Mouse (Mus musculus): Measurements from ENCODE around the gene Akna. TPM values are rescaled to one million over a fixed set of nuclear protein-coding genes. Genes with fewer than 3 reads are reported as not detected.

Akna gene
- polyA plus RNA-seq, 1 experiment from 2014 or later: 2.9 TPM

DNA sequence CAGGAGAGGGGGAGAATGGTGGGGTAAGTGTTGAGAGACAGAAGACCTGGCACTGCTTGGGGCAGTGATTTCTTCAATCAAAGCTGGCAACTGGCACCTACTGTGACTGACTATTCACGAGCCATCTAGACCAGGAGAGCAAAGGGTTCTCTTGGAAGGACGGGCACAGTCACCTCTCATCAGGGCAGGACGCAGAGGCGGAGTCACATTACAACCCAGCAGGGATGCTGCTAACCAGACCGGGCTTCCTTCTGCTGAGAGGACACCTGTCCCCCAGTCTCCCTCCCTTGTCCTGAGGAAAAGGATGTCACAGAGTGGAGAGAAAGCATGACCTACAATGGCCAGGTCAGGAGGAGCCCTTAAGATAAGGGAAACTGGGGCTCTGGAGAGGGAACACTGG lies 20.7 kb upstream of the Akna start:
- no peak for TF ChIP-seq CTCF (IDR thresholded peaks at IDR 0.05; ENCODE audit: low read depth)
- WGBS: 41% methylated on average over 5 of the region's 5 CpGs
- Histone ChIP-seq H3K4me2 (ENCODE audit: low read length) (no peak overlapping the region), H3K27ac (no peak overlapping the region), H3K9ac (ENCODE audit: low read depth, low read length) (no peak overlapping the region), H3K9me3 (replicated peaks; ENCODE audit: low read length) (no peaks in the 10 kb centered on the region), H3K4me1 (replicated peaks; ENCODE audit: insufficient read depth, low read length) (no peaks in the 10 kb centered on the region), H3K27me3 (ENCODE audit: insufficient read depth, low read length) (no peaks in the 10 kb centered on the region), H3K36me3 (ENCODE audit: insufficient read depth, low read length) (no peaks in the 10 kb centered on the region), H3K4me3 (replicated peaks; ENCODE audit: low read depth, low read length) (no peak overlapping the region)
- ATAC-seq (replicated peaks; ENCODE audit: low FRiP score, low read depth) (no peak), DNase-seq (ENCODE audit: low spot score) (no peak)

DNA sequence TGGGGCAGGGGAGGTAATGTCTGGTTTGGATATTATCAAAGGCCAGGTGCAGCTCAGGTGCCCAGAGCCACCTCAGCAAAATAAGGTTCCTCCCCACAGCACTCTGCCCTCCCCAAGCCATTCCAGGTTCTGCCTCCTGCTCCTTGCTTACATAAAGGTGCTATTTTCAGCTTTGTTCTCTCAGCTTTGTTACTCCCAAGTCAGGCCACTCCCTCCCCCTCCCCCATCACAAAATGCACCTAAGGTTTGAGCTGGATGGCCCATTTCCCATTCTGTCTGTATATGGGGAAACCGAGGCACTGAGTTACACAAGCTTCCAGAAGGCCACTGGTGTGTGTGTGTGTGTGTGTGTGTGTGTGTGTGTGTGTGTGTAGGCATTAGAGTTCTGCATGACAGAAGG lies 20.1 kb upstream of the Akna start:
- DNase-seq (ENCODE audit: low spot score) (no peak), ATAC-seq (replicated peaks; ENCODE audit: low FRiP score, low read depth) (no peak)
- no peak for TF ChIP-seq CTCF (IDR thresholded peaks at IDR 0.05; ENCODE audit: low read depth)
- no peak overlapping the region for H3K9ac ChIP-seq (ENCODE audit: low read depth, low read length)
- H3K27ac ChIP-seq: no peak overlapping the region
- H3K4me3 ChIP-seq (replicated peaks; ENCODE audit: low read depth, low read length): no peak overlapping the region
- no peaks in the 10 kb centered on the region for H3K4me1 ChIP-seq (replicated peaks; ENCODE audit: insufficient read depth, low read length)
- no peak overlapping the region for H3K4me2 ChIP-seq (ENCODE audit: low read length)
- no peaks in the 10 kb centered on the region for H3K27me3 ChIP-seq (ENCODE audit: insufficient read depth, low read length)
- 68% methylated on average over 1 of the region's 1 CpGs for WGBS
- H3K9me3 ChIP-seq (replicated peaks; ENCODE audit: low read length): no peaks in the 10 kb centered on the region
- H3K36me3 ChIP-seq (ENCODE audit: insufficient read depth, low read length): no peaks in the 10 kb centered on the region

DNA sequence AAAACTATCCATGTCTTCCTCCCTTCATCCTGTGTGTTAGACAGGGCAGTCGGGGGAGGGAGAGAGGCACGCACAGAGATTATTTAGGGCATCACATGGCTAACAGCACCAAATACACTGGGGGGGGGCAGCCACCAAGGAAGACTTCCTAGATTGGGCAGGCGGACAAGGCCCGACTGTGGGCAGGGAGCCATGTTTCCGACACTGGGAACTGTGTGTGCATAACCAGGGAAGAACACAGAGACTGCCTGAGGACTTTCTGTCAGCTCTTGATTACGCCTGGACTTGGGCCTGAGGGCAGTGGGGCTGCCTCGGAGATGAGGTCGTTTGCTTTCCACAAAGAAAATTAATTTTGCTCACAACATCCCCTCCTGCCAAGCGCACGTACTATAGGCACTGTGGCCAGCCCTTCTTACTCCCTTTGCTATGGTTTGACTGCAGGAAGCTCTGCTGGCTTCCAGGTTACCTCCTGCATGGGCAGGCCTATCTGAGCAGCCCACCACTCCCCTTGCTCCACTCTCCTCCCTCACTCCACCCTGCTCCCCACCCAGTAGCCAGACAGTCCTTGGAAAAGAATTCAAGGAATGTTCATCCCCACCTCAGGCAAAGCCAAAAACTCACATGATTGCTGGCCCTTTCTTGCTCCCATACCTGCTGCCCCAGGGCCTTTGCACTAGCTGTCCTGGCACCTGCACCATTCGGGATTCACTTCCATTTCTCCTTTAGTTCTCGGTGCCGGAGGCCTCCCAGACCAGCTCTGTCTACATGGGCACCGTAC lies 17.2 kb upstream of the Akna start:
- H3K9me3 ChIP-seq (replicated peaks; ENCODE audit: low read length): no peaks in the 10 kb centered on the region
- no peaks in the 10 kb centered on the region for H3K27me3 ChIP-seq (ENCODE audit: insufficient read depth, low read length)
- H3K36me3 ChIP-seq (ENCODE audit: insufficient read depth, low read length): no peaks in the 10 kb centered on the region
- no peak overlapping the region for H3K4me3 ChIP-seq (replicated peaks; ENCODE audit: low read depth, low read length)
- no peak overlapping the region for H3K4me2 ChIP-seq (ENCODE audit: low read length)
- H3K27ac ChIP-seq: no peak overlapping the region
- H3K4me1 ChIP-seq (replicated peaks; ENCODE audit: insufficient read depth, low read length): no peaks in the 10 kb centered on the region
- no peak overlapping the region for H3K9ac ChIP-seq (ENCODE audit: low read depth, low read length)
- WGBS: 62% methylated on average over 14 of the region's 14 CpGs
- TF ChIP-seq CTCF (IDR thresholded peaks at IDR 0.05; ENCODE audit: low read depth): no peak
- no peak for ATAC-seq (replicated peaks; ENCODE audit: low FRiP score, low read depth)
- DNase-seq (ENCODE audit: low spot score): no peak

DNA sequence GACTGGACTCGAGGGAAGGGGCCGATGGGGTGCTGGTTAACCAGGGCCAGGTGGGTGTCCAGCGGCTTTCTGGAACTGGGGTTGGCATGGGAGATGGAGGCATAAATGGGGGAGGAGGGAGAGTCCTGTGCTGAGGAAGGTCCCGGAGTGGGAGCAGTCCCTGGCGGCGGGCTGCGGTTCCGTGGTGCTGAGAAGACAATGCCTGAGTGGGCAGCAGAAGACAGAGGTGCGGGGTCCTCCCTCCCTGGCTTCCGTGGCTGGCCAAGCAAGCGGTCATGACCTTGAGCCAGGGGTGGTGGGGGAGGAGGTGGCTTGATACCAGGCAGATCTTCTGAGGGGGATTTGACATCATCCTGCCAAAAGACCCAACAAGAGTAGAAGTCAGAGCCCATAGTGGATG lies 15.1 kb upstream of the Akna start:
- Histone ChIP-seq H3K27me3 (ENCODE audit: insufficient read depth, low read length) (no peaks in the 10 kb centered on the region), H3K27ac (no peak overlapping the region), H3K4me1 (replicated peaks; ENCODE audit: insufficient read depth, low read length) (no peaks in the 10 kb centered on the region), H3K9ac (ENCODE audit: low read depth, low read length) (no peak overlapping the region), H3K9me3 (replicated peaks; ENCODE audit: low read length) (no peaks in the 10 kb centered on the region), H3K4me3 (replicated peaks; ENCODE audit: low read depth, low read length) (no peak overlapping the region), H3K36me3 (ENCODE audit: insufficient read depth, low read length) (no peaks in the 10 kb centered on the region), H3K4me2 (ENCODE audit: low read length) (no peak overlapping the region)
- DNase-seq (ENCODE audit: low spot score): no peak
- peak; percentile 6; the same call in 1 of the 2 replicates for ATAC-seq (replicated peaks; ENCODE audit: low FRiP score, low read depth)
- WGBS: 56% methylated on average over 9 of the region's 11 CpGs
- no peak for TF ChIP-seq CTCF (IDR thresholded peaks at IDR 0.05; ENCODE audit: low read depth)

DNA sequence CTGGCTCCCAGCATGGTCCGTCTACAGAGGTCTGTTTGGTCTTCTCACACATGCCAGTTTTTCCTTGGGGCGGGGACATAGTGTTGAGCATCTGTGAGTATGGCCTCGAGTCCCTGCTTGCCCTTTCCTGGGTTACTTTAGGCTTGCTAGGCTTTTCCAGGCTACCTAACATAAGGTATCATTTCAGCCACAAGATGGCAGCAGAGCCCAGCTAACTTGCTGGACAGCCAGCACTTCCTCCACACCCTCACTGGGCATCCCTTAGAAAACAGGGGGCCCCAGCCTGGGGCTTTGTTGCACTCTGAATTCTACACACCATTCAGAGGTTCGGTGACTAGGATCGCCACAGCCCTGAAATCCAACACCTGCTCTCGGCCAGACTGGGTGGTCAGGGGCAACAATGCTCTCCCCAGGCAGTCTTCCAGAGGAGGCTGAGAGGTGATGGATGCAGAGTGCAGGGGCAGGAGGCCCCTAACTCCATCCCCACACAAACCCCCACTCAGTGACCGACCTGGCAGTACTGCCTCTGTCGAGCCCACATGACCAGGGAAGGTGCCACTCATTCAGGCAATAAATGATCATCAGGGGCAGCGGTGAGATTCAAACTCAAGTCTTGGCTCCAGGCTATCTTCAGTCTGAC lies 14.3 kb upstream of the Akna start:
- Histone ChIP-seq H3K36me3 (ENCODE audit: insufficient read depth, low read length) (no peaks in the 10 kb centered on the region), H3K27ac (no peak overlapping the region), H3K9me3 (replicated peaks; ENCODE audit: low read length) (no peaks in the 10 kb centered on the region), H3K27me3 (ENCODE audit: insufficient read depth, low read length) (no peaks in the 10 kb centered on the region), H3K9ac (ENCODE audit: low read depth, low read length) (no peak overlapping the region), H3K4me3 (replicated peaks; ENCODE audit: low read depth, low read length) (no peak overlapping the region), H3K4me2 (ENCODE audit: low read length) (no peak overlapping the region), H3K4me1 (replicated peaks; ENCODE audit: insufficient read depth, low read length) (no peaks in the 10 kb centered on the region)
- peak; percentile 67 for ATAC-seq (replicated peaks; ENCODE audit: low FRiP score, low read depth)
- DNase-seq (ENCODE audit: low spot score): peak; percentile 93
- WGBS: 16% methylated on average over 9 of the region's 9 CpGs
- TF ChIP-seq CTCF (IDR thresholded peaks at IDR 0.05; ENCODE audit: low read depth): peak; percentile 87

DNA sequence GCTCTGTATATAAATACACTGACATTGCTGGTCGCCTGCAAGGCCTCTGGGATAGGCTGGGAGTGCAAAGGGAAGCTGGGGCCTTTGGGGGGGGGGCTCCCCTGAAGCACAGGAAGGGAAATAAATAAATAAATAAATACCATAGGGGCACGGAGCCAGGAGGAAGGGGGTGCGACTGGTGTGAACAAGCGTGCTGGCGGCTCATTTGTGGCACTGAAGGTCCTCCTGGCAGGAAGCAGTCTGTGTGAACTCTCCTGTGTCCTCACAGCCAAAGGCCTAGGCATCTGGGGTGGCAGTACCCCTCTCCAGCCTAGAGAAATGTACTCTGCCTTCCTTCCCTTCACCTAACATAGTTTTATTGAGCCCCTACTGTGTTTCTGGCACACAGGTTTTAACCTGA lies 11.8 kb upstream of the Akna start:
- TF ChIP-seq CTCF (IDR thresholded peaks at IDR 0.05; ENCODE audit: low read depth): no peak
- Histone ChIP-seq H3K27me3 (ENCODE audit: insufficient read depth, low read length) (no peaks in the 10 kb centered on the region), H3K4me2 (ENCODE audit: low read length) (no peak overlapping the region), H3K9me3 (replicated peaks; ENCODE audit: low read length) (no peaks in the 10 kb centered on the region), H3K36me3 (ENCODE audit: insufficient read depth, low read length) (no peaks in the 10 kb centered on the region), H3K9ac (ENCODE audit: low read depth, low read length) (no peak overlapping the region), H3K27ac (no peak overlapping the region), H3K4me3 (replicated peaks; ENCODE audit: low read depth, low read length) (no peak overlapping the region), H3K4me1 (replicated peaks; ENCODE audit: insufficient read depth, low read length) (0 out of 2 replicates have a peak, but pooled peaks cover 2% of the 10 kb centered on the region)
- ATAC-seq (replicated peaks; ENCODE audit: low FRiP score, low read depth): no peak
- no peak for DNase-seq (ENCODE audit: low spot score)
- WGBS: 59% methylated on average over 5 of the region's 5 CpGs
